Mouse (Mus musculus) liver, adult 2 months (tissue): ENCODE measurements around the gene Ppef2.

Source experiments
- CTCF ChIP-seq: fragments of 200-500 bp; IDR thresholded peaks from 2 replicates; pipeline ENCODE4 v1.5.1; 2011; ENCODE audit warnings: low read depth, low read length, control low read depth
- POLR2A ChIP-seq: fragments of 200-500 bp; IDR thresholded peaks from 2 replicates; pipeline ENCODE4 v1.6.1; 2011; ENCODE audit warnings: low read length, control low read depth; ENCODE audit not compliant: insufficient read depth; ENCODE audit errors: extremely low read depth

- TF ChIP-seq CTCF (no peak), POLR2A (no peak)
Observed at GRCm38 (mm10) chr5:92229514-92229913, 26.6 kb downstream of the Ppef2 start.
